Comparison of ENCODE assay signal across 35 mouse cellular contexts in the genomic region with DNA sequence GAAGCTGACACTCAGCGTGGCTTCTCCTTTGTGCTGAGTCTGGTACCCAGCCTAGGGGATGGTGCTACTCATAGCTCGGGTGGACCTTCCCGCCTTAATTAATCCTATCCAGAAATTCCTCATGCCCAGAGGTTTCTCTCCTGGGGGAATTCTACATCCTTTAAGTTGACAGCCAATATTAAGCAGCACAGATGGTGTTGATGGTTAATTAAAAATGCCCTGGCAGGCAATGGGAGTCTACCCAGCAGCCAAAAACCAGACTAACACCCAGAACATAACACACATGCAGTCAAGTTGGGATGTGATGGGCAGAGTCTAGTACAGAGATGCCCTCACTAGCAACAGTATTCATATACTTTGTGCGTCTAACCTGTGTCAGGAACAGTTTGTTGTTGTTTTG.
"Had no signal": no experiment of that assay in that cellular context is flagged by ENCODE, and none has a peak within 500 bp of the region (broad histone marks: within the 10 kb centered on the region; RNA-seq: fewer than 3 reads in every experiment).

No protein-coding gene starts in this region.

- H3K4me3 ChIP-seq: heart, embryonic 12.5 days; heart, embryonic 13.5 days; heart, embryonic 15.5 days; hindbrain, embryonic 10.5 days; hindbrain, embryonic 12.5 days; hindbrain, embryonic 13.5 days; hindbrain, embryonic 15.5 days; intestine, embryonic 15.5 days; kidney, embryonic 15.5 days; layer of hippocampus, adult 2 months; left cerebral cortex, adult 2 months had no signal

- H3K27me3 ChIP-seq: heart, embryonic 12.5 days; heart, embryonic 13.5 days; heart, embryonic 15.5 days; hindbrain, embryonic 12.5 days; hindbrain, embryonic 13.5 days; hindbrain, embryonic 15.5 days; intestine, embryonic 15.5 days; kidney, embryonic 15.5 days had no signal

- H3K36me3 ChIP-seq: heart, embryonic 12.5 days; heart, embryonic 13.5 days; heart, embryonic 15.5 days; hindbrain, embryonic 10.5 days; hindbrain, embryonic 12.5 days; hindbrain, embryonic 13.5 days; hindbrain, embryonic 15.5 days; intestine, embryonic 15.5 days; kidney, embryonic 15.5 days had no signal

- H3K4me1 ChIP-seq: heart, embryonic 12.5 days; hindbrain, embryonic 10.5 days; hindbrain, embryonic 12.5 days; hindbrain, embryonic 13.5 days; hindbrain, embryonic 15.5 days had no signal

- H3K4me2 ChIP-seq: heart, embryonic 11.5 days; heart, embryonic 12.5 days; heart, embryonic 13.5 days; heart, embryonic 15.5 days; hindbrain, embryonic 12.5 days; hindbrain, embryonic 13.5 days; hindbrain, embryonic 14.5 days; hindbrain, embryonic 15.5 days; intestine, embryonic 15.5 days; kidney, embryonic 15.5 days had no signal

- H3K9ac ChIP-seq: heart, embryonic 12.5 days; heart, embryonic 13.5 days; heart, embryonic 15.5 days; hindbrain, embryonic 12.5 days; hindbrain, embryonic 13.5 days; hindbrain, embryonic 14.5 days; hindbrain, embryonic 15.5 days; intestine, embryonic 15.5 days; kidney, embryonic 15.5 days had no signal

- ATAC-seq: hindbrain, embryonic 16.5 days; hindbrain, postnatal 0 days; inflammation-experienced regulatory T-cells, adult 6 months; intestine, embryonic 15.5 days; intestine, embryonic 16.5 days; intestine, postnatal 0 days had no signal

- H3K9me3 ChIP-seq: heart, embryonic 12.5 days; heart, embryonic 13.5 days; heart, embryonic 15.5 days; hindbrain, embryonic 10.5 days; hindbrain, embryonic 12.5 days; hindbrain, embryonic 13.5 days; hindbrain, embryonic 15.5 days; intestine, embryonic 15.5 days; kidney, embryonic 15.5 days had no signal

- H3K27ac ChIP-seq: heart, embryonic 13.5 days; heart, embryonic 15.5 days; hindbrain, embryonic 10.5 days; hindbrain, embryonic 12.5 days; hindbrain, embryonic 13.5 days; hindbrain, embryonic 14.5 days; hindbrain, embryonic 15.5 days; hindbrain, postnatal 0 days; intestine, embryonic 15.5 days; kidney, embryonic 15.5 days; kidney, postnatal 0 days; layer of hippocampus, adult 2 months; left cerebral cortex, adult 2 months had no signal

- DNase-seq: heart, postnatal 10 days; heart, postnatal 14 days; heart, postnatal 36 days; heart, postnatal 4 days; kidney, adult 11 months; kidney, adult 18-20 months; kidney, adult 2 months; kidney, adult 8-10 months; kidney, adult 9 months; kidney, postnatal 10 days; kidney, postnatal 14 days; kidney, postnatal 25 days; kidney, postnatal 36 days; kidney, postnatal 4 days; layer of hippocampus, adult 9-11 months; layer of hippocampus, postnatal 36 days had no signal
